Mouse (Mus musculus): ENCODE measurements around the gene Myf6. TPM values are rescaled to one million over a fixed set of nuclear protein-coding genes. Genes with fewer than 3 reads are reported as not detected.
A peak's percentile ranks its signal among the peaks of the same experiment; 100 is the strongest.

Myf6 gene
- polyA plus RNA-seq (2016; fragmentation: Nextera tagmentation; extraction: Ambion mirVana): not detected in 2 replicates

- H3K4me1 ChIP-seq: peaks cover 16% of the 10 kb centered on the region
- H3K4me3 ChIP-seq: peak within 1 kb of the TSS; percentile 37
- peak within 1 kb of the TSS; percentile 44; the same call in 1 of the 2 replicates for H3K27ac ChIP-seq
- no peaks in the 10 kb centered on the region for H3K36me3 ChIP-seq (replicated peaks)
- peaks cover 12% of the 10 kb centered on the region for H3K27me3 ChIP-seq (ENCODE audit: poor library complexity, severe bottlenecking)
- DNase-seq (ENCODE audit: extremely low spot score, low spot score): no peak
- H3K9me3 ChIP-seq: no peaks in the 10 kb centered on the region
- WGBS: 89% methylated on average over 6 of the region's 6 CpGs
Observed at GRCm38 (mm10) chr10:107494568-107494967, at the start of gene Myf6. Gene Myf6 (minus strand): TSS chr10:107494737.

DNA sequence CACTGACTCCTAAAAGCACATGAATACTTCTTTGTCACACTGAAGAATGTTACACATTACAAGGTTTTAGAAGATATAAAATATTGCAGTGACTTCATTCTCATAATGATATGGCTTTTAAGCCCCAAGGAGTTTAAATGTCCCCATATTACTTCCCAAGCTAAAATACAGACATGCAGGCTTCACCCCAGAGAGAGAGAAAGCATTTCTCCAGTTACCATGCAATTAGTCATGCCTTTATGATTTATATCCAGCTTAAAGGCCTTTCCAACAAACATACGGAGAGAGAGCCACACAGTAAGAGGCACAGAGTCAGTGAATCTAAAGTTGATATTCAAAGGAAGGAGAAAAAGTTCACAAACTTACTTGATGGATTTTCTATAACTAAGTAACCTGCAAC is 48.5 kb upstream of the Myf6 start:
- Histone ChIP-seq H3K4me1 (peaks cover 9% of the 10 kb centered on the region), H3K27me3 (ENCODE audit: poor library complexity, severe bottlenecking) (no peaks in the 10 kb centered on the region), H3K9me3 (no peaks in the 10 kb centered on the region), H3K27ac (no peak overlapping the region), H3K4me3 (no peak overlapping the region), H3K36me3 (replicated peaks) (no peaks in the 10 kb centered on the region)
- WGBS: 49% methylated on average over 1 of the region's 1 CpGs
- DNase-seq (ENCODE audit: extremely low spot score, low spot score): no peak

DNA sequence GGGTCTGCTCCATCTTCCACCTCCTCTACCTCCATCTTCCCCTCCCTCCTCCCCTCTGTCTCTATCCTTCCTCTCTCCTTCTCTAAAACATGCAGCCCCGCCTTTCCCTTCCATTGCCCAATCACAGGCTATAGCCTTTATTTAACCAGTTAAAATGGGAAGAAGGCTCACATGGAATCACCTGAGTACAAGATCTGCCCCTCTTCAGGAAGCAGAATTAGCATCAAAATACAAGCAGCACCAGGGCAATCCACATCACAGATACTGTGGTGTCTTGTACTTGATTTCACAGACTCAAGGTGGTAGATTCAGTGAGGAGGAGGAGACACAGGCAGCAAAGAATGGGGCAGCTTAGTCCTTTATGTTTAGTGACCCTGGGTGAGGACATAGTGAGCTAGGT is 34.2 kb upstream of the Myf6 start:
- no peak for DNase-seq (ENCODE audit: extremely low spot score, low spot score)
- H3K27ac ChIP-seq: no peak overlapping the region
- no peaks in the 10 kb centered on the region for H3K4me1 ChIP-seq
- WGBS: 66% methylated on average over 1 of the region's 1 CpGs
- H3K4me3 ChIP-seq: no peak overlapping the region
- H3K36me3 ChIP-seq (replicated peaks): no peaks in the 10 kb centered on the region
- no peaks in the 10 kb centered on the region for H3K27me3 ChIP-seq (ENCODE audit: poor library complexity, severe bottlenecking)
- H3K9me3 ChIP-seq: no peaks in the 10 kb centered on the region

DNA sequence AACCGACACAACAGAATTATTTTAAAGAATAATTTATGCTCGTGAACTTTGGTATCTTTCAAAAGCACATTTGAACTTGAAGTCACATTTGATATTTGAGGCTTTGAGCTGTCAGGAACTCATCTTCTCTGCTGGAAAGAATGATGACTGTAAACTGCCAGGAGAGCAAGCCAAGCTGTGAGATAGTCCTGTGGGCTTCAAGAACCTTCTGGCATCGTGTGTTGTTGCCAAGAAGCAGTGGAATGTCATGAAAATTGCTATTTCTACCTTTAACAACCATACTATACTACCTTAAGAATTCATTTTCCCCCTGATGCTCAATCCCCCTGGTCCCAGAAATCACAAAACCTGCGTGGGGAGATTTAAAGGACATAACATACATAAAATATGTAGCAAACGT is 24.7 kb upstream of the Myf6 start:
- no peak for DNase-seq (ENCODE audit: extremely low spot score, low spot score)
- H3K4me1 ChIP-seq: no peaks in the 10 kb centered on the region
- H3K27me3 ChIP-seq (ENCODE audit: poor library complexity, severe bottlenecking): no peaks in the 10 kb centered on the region
- H3K9me3 ChIP-seq: no peaks in the 10 kb centered on the region
- 89% methylated on average over 5 of the region's 5 CpGs for WGBS
- H3K4me3 ChIP-seq: no peak overlapping the region
- no peaks in the 10 kb centered on the region for H3K36me3 ChIP-seq (replicated peaks)
- H3K27ac ChIP-seq: no peak overlapping the region

GRCm38 (mm10) chr10:107516641-107517040 is 22.1 kb upstream of the Myf6 start:
- Histone ChIP-seq H3K27ac (no peak overlapping the region), H3K36me3 (replicated peaks) (no peaks in the 10 kb centered on the region), H3K4me1 (no peaks in the 10 kb centered on the region), H3K4me3 (no peak overlapping the region), H3K27me3 (ENCODE audit: poor library complexity, severe bottlenecking) (no peaks in the 10 kb centered on the region), H3K9me3 (no peaks in the 10 kb centered on the region)
- no peak for DNase-seq (ENCODE audit: extremely low spot score, low spot score)
- WGBS: 89% methylated on average over 7 of the region's 7 CpGs

- no peaks in the 10 kb centered on the region for H3K4me1 ChIP-seq
- no peaks in the 10 kb centered on the region for H3K27me3 ChIP-seq (ENCODE audit: poor library complexity, severe bottlenecking)
- H3K9me3 ChIP-seq: no peaks in the 10 kb centered on the region
- 81% methylated on average over 7 of the region's 7 CpGs for WGBS
- no peaks in the 10 kb centered on the region for H3K36me3 ChIP-seq (replicated peaks)
- H3K4me3 ChIP-seq: no peak overlapping the region
- no peak overlapping the region for H3K27ac ChIP-seq
- DNase-seq (ENCODE audit: extremely low spot score, low spot score): no peak
Observed at GRCm38 (mm10) chr10:107514735-107515134, 20.2 kb upstream of the Myf6 start.

- Histone ChIP-seq H3K27ac (no peak overlapping the region), H3K4me3 (no peak overlapping the region), H3K4me1 (no peaks in the 10 kb centered on the region), H3K36me3 (replicated peaks) (no peaks in the 10 kb centered on the region), H3K27me3 (ENCODE audit: poor library complexity, severe bottlenecking) (no peaks in the 10 kb centered on the region), H3K9me3 (no peaks in the 10 kb centered on the region)
- DNase-seq (ENCODE audit: extremely low spot score, low spot score): no peak
- WGBS: 81% methylated on average over 2 of the region's 2 CpGs
Observed at GRCm38 (mm10) chr10:107506397-107506796, 11.9 kb upstream of the Myf6 start.

GRCm38 (mm10) chr10:107503430-107503829 is 8.9 kb upstream of the Myf6 start:
- 89% methylated on average over 4 of the region's 4 CpGs for WGBS

GRCm38 (mm10) chr10:107502193-107502592 is 7.7 kb upstream of the Myf6 start:
- H3K27ac ChIP-seq: no peak overlapping the region
- 96% methylated on average over 7 of the region's 7 CpGs for WGBS

More at GRCm38 (mm10) chr10:107503430-107503829, 8.9 kb upstream of the Myf6 start:
- Histone ChIP-seq H3K27ac (no peak overlapping the region), H3K4me3 (no peak overlapping the region), H3K27me3 (ENCODE audit: poor library complexity, severe bottlenecking) (no peaks in the 10 kb centered on the region), H3K4me1 (no peaks in the 10 kb centered on the region), H3K9me3 (no peaks in the 10 kb centered on the region), H3K36me3 (replicated peaks) (no peaks in the 10 kb centered on the region)
- no peak for DNase-seq (ENCODE audit: extremely low spot score, low spot score)

GRCm38 (mm10) chr10:107499656-107500055 is 5.1 kb upstream of the Myf6 start:
- H3K4me3 ChIP-seq: no peak overlapping the region
- WGBS: 90% methylated on average over 7 of the region's 7 CpGs
- peaks cover under 1% of the 10 kb centered on the region; the same call in 1 of the 2 replicates for H3K27me3 ChIP-seq (ENCODE audit: poor library complexity, severe bottlenecking)
- no peaks in the 10 kb centered on the region for H3K9me3 ChIP-seq
- no peaks in the 10 kb centered on the region for H3K4me1 ChIP-seq
- H3K27ac ChIP-seq: no peak overlapping the region
- DNase-seq (ENCODE audit: extremely low spot score, low spot score): no peak
- no peaks in the 10 kb centered on the region for H3K36me3 ChIP-seq (replicated peaks)

More at GRCm38 (mm10) chr10:107502193-107502592, 7.7 kb upstream of the Myf6 start:
- Histone ChIP-seq H3K9me3 (no peaks in the 10 kb centered on the region), H3K36me3 (replicated peaks) (no peaks in the 10 kb centered on the region), H3K27me3 (ENCODE audit: poor library complexity, severe bottlenecking) (no peaks in the 10 kb centered on the region), H3K4me1 (no peaks in the 10 kb centered on the region), H3K4me3 (no peak overlapping the region)
- no peak for DNase-seq (ENCODE audit: extremely low spot score, low spot score)

- H3K36me3 ChIP-seq (replicated peaks): no peaks in the 10 kb centered on the region
- peaks cover 12% of the 10 kb centered on the region for H3K27me3 ChIP-seq (ENCODE audit: poor library complexity, severe bottlenecking)
- H3K27ac ChIP-seq: no peak overlapping the region
- DNase-seq (ENCODE audit: extremely low spot score, low spot score): no peak
- no peaks in the 10 kb centered on the region for H3K9me3 ChIP-seq
- H3K4me1 ChIP-seq: peaks cover 16% of the 10 kb centered on the region
- WGBS: 91% methylated on average over 1 of the region's 1 CpGs
- H3K4me3 ChIP-seq: no peak overlapping the region
Observed at GRCm38 (mm10) chr10:107496402-107496801, 1.9 kb upstream of the Myf6 start.

GRCm38 (mm10) chr10:107493580-107494474 is 710 bp downstream of the Myf6 start:
- H3K36me3 ChIP-seq (replicated peaks): no peaks in the 10 kb centered on the region
- no peak for DNase-seq (ENCODE audit: extremely low spot score, low spot score)
- peaks cover 12% of the 10 kb centered on the region for H3K27me3 ChIP-seq (ENCODE audit: poor library complexity, severe bottlenecking)
- H3K4me1 ChIP-seq: peaks cover 21% of the 10 kb centered on the region
- 43% methylated on average over 20 of the region's 20 CpGs for WGBS
- H3K4me3 ChIP-seq: peak overlapping the region; percentile 37
- no peaks in the 10 kb centered on the region for H3K9me3 ChIP-seq
- H3K27ac ChIP-seq: peak overlapping the region; percentile 63

- H3K4me3 ChIP-seq: peak overlapping the region; percentile 37
- WGBS: 42% methylated on average over 18 of the region's 18 CpGs
- no peaks in the 10 kb centered on the region for H3K36me3 ChIP-seq (replicated peaks)
- H3K9me3 ChIP-seq: no peaks in the 10 kb centered on the region
- peaks cover 12% of the 10 kb centered on the region for H3K27me3 ChIP-seq (ENCODE audit: poor library complexity, severe bottlenecking)
- H3K4me1 ChIP-seq: peaks cover 29% of the 10 kb centered on the region
- H3K27ac ChIP-seq: peak overlapping the region; percentile 63
- no peak for DNase-seq (ENCODE audit: extremely low spot score, low spot score)
Observed at GRCm38 (mm10) chr10:107492867-107493579, 1.5 kb downstream of the Myf6 start.
